Mouse (Mus musculus): Measurements from ENCODE around the gene Kcnq5. TPM values are rescaled to one million over a fixed set of nuclear protein-coding genes. Genes with fewer than 3 reads are reported as not detected.

Kcnq5 gene
- 0.21 and 0.38 TPM in 2 replicates for total RNA-seq (2015; ENCODE audit: low replicate concordance)
- 0.28 TPM in 1 of 2 replicates, not detected in the other for total RNA-seq (2017; ENCODE audit: low replicate concordance)

DNA sequence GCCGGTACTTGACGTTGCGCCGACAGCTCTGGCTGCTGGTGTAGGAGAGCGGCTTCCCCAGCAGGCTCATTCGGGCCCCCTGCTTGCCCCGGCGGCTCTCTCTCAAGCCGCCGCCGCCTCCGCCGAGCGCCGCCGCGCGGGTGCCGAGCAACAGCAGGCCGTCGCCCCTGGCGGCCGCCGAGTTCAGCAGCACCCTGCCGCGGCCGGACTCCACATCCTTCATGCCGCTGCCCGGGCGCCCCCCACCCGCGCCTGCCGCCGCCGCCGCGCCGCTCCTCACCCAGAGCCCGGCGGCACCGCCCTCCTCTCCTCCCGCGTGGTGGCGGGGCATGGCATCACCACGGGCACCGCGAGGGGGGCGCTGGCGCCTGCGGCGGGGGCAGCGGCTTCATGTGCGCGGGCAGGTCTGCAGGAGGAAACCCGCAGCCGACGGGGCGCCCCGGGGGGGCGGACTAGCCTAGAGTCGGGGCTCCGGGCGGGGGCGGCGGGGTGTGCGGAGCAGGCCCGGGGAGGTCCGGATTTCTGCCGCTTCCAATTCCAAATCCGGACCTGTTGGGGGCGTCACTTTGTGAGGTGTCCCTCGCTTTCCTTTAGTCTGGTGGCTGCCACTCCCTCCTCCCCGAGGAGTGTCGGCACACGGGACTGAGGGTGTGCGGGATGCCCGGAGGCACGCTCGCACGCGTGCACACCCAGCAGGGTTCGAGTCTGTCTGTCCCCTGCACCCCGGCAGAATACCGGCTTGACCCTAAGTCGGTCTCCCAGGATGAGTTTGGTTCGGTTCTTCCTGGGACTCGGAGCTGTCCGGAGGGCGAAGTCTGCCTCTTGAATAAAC, at the start of gene Kcnq5:
Gene Kcnq5, minus strand, starts transcription at position 692 of the 832 bp plus-strand sequence.
- ATAC-seq (replicated peaks; ENCODE audit: low FRiP score, poor library complexity, severe bottlenecking), result no peak

DNA sequence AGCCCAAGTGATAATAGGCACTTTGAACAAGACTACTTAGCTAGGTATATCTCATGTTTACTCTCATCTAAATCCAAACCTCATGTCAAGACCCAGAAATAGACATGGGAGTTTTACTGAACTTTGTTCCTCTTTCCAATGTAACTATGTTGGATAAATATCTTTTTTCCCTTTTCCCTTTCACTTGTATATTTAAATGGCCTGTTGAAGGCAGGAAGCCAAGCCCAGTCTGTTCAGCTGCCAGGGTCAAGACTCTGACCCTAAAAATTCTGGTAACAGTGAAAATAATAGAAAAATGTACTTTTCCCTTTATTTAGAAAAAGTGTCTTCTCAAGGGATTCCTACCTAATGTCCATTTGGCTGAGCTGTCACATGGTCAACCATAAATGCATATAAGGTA, 18.0 kb upstream of the Kcnq5 start:
- no peak for ATAC-seq (replicated peaks; ENCODE audit: low FRiP score, poor library complexity, severe bottlenecking)

GRCm38 (mm10) chr1:21979292-21979691, 17.6 kb upstream of the Kcnq5 start:
- ATAC-seq (replicated peaks; ENCODE audit: low FRiP score, poor library complexity, severe bottlenecking), result no peak

DNA sequence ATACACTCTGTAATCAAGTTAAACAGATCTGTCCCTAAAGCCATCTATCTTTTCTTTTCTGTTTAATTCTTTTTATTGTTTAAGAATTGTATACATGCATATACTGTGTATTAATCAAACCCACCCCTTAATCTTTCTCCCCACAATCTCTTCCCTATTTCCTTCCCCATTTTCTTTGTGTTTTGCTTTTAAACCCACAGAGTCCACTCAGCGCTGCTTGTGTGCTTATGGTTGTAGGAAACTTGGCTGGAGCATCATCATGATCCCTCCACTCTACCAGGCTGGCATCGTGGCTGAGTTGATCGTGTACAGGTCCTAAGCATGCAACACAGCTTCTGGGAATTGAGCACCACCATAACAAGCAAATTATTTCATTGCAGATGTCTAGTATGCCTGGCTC, 12.3 kb upstream of the Kcnq5 start:
- ATAC-seq (replicated peaks; ENCODE audit: low FRiP score, poor library complexity, severe bottlenecking), result no peak

DNA sequence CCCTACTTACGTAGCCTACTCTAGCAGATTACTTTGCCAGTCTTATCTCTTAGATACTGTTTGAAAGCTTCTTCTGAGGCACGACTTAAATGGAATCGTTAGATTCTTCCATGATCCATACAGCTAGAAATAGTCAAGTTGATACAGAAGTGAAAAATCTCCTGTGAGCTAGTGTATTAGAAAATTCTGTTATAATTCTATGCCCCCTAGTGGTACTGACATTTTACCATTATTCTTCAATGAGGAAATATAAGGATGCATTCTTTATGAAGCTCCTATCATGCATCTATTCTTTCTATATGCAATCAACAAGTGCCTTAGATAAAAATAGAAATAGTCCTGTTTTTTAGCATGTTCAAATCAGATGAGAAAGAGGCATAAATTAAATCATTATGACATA, 5.4 kb upstream of the Kcnq5 start:
- no peak for ATAC-seq (replicated peaks; ENCODE audit: low FRiP score, poor library complexity, severe bottlenecking)

GRCm38 (mm10) chr1:21962896-21963864, 1.4 kb upstream of the Kcnq5 start:
- no peak for ATAC-seq (replicated peaks; ENCODE audit: low FRiP score, poor library complexity, severe bottlenecking)

DNA sequence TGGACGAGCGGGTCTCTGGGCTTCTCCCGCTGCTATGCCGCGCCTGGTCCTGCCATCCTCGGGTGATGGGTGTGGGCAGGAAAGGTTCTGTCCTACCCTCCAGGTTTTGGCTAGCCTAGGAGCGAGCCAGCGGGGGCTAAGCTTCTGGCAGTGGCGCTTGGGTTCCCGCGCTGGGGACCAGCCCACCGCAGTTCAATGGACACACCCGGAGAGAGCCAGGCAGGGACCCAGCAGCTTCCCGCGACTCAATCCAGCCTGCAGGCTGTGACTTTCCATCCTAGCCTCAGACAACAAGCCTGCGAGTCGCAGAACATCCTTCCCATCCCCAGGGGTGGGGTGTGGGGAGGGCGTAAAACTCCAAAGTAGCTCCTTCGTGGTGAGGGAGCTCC, 335 bp upstream of the Kcnq5 start:
- no peak for ATAC-seq (replicated peaks; ENCODE audit: low FRiP score, poor library complexity, severe bottlenecking)

DNA sequence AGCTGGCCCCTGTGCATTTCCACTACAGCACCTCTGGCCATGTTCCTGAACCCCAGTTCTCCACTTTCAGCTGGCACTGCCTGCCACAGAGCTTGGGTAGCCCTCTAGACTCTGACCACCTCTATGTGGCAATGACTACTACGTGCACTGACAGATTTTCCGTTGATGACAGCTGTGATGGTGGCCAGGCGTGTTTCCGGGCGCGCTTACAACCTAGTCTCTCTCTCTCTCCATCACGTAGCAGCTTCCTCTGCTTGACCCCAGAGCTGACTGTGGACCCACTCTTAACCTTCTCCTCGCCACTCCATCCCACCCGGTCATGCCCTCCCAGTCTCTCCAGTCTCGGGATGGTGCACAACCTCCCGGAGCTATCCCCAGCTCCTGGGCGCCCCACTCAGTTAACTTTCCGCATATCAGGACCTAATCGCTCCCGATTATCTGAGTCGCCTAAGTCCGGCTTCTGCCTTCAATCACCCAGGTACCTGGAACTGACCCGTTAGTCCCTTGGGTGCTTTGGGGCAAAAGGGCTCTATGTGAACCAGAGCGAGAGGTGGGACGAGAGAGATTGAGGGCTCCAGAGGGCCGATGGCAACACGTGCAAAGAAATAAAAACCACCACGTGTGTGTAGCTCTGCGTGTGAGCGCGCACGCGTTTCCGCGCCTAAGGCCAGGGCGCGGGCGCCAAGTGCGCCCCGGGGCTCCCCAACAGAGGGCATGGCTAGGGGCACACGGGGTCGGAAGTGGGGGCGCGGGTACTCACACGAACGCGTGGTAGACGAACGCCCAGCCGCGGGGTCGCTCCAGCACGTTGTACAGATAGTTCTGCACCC, 1.1 kb downstream of the Kcnq5 start:
- ATAC-seq (replicated peaks; ENCODE audit: low FRiP score, poor library complexity, severe bottlenecking), result no peak

GRCm38 (mm10) chr1:21959648-21960285, 2.0 kb downstream of the Kcnq5 start:
- no peak for ATAC-seq (replicated peaks; ENCODE audit: low FRiP score, poor library complexity, severe bottlenecking)

GRCm38 (mm10) chr1:21958013-21958412, 3.7 kb downstream of the Kcnq5 start:
- no peak for ATAC-seq (replicated peaks; ENCODE audit: low FRiP score, poor library complexity, severe bottlenecking)

GRCm38 (mm10) chr1:21940831-21941230, 20.9 kb downstream of the Kcnq5 start:
- ATAC-seq (replicated peaks; ENCODE audit: low FRiP score, poor library complexity, severe bottlenecking), result no peak

DNA sequence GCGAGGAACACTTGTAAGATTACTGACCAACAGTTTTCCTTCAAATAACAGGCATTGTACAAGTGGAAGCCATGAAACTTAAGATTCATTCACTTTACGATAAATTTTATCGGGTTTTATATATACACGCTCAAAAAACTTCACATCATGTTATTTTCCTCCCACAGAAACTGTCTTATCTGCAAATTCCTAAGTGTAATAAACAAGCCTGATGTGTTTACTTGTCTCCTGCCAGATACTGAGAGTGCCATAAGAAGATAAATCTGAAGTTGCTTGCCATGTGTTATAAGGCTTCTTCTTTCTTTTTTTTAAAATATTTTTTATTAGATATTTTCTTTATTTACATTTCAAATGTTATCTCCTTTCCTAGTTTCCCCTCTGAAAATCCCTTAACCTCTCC, 34.6 kb downstream of the Kcnq5 start:
- ATAC-seq (replicated peaks; ENCODE audit: low FRiP score, poor library complexity, severe bottlenecking), result no peak

DNA sequence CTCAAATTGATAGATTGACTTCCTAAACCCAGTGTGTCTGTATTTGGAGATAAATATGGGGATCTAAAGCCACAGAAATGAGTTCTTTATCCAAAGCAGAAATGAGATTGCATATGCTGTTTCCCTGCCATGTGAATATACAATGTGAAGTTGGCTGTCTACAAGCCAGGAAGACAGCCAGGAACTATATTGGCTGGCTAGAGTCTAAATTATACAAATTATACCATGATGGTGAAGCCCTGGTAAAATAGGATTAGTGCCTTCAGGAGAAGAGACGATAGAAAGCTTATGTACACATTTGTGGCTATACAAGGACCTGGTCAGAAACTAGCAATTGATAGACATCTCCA, 38.5 kb downstream of the Kcnq5 start:
- no peak for ATAC-seq (replicated peaks; ENCODE audit: low FRiP score, poor library complexity, severe bottlenecking)

GRCm38 (mm10) chr1:21922578-21923292, 39.0 kb downstream of the Kcnq5 start:
- no peak for ATAC-seq (replicated peaks; ENCODE audit: low FRiP score, poor library complexity, severe bottlenecking)

- ATAC-seq (replicated peaks; ENCODE audit: low FRiP score, poor library complexity, severe bottlenecking), result no peak
Measured at GRCm38 (mm10) chr1:21919276-21919675, 42.5 kb downstream of the Kcnq5 start.

DNA sequence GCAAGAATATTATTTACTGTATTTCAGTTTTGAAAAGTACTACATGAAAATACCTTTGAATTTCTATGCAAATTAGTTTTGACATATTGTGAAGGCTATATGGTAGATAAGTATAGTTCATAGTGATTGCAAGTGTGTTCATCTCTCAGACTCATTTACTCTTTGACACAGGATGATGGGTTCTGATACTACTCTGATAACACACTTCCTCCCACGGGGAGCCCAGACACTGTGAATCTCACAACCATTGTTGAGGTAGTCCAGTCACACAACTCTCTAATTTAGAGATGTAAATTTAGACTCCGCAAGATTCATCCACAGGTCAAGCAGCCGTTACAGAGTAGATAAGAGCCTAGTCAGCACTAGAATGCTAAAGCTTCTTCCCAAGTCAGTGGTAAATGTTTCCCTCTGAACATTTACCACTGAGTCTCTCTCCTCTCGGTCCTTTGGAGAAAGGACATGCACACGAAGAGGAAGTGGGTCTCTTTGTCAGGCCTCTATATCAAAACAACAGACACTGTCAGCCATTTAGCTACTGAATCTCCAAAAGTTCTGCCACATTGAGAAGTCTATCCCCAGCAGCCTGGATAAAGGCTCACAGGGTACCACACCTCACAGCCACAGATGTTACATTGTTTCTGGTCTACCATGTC, 65.5 kb downstream of the Kcnq5 start:
- ATAC-seq (replicated peaks; ENCODE audit: low FRiP score, poor library complexity, severe bottlenecking), result no peak

DNA sequence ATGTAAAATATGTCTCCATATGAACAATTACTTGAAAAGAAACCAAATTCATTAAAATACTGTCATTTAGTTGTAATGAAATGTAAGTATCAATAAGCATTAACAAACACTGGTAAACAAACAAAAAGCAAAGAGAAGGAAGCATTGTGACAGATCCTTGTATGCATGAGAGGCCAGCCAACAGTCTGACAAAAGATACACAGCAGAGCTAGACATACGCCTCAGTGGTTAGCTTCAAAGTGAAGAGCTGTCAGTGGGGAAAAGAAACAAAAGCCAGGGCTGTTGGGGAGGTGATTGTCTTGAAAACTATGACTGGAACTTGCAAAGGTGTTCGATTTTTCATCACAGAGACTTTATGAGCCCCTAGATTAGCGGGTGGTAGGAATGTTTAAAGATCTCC, 78.0 kb downstream of the Kcnq5 start:
- ATAC-seq (replicated peaks; ENCODE audit: low FRiP score, poor library complexity, severe bottlenecking), result no peak

GRCm38 (mm10) chr1:21870889-21871288, 90.9 kb downstream of the Kcnq5 start:
- no peak for ATAC-seq (replicated peaks; ENCODE audit: low FRiP score, poor library complexity, severe bottlenecking)

All from erythroblast, adult 5-6 weeks (primary cell).